Mouse (Mus musculus) small intestine, adult 2 months (tissue): ENCODE data around the gene Tpt1.

ENCODE experiments used
- CTCF ChIP-seq: fragments of 200-500 bp; IDR thresholded peaks from 2 replicates; pipeline ENCODE4 v1.5.1; 2012; ENCODE audit warnings: low read depth, mild to moderate bottlenecking, control low read depth, inconsistent platforms, low read length, moderate library complexity, mixed read lengths; ENCODE audit not compliant: insufficient replicate concordance, insufficient read length; ENCODE audit errors: extremely low read depth
- POLR2A ChIP-seq: fragments of 200-500 bp; IDR thresholded peaks from 2 replicates; pipeline ENCODE4 v1.6.1; 2012; ENCODE audit warnings: low read depth, mild to moderate bottlenecking, control low read depth, inconsistent platforms, low read length, moderate library complexity

DNA sequence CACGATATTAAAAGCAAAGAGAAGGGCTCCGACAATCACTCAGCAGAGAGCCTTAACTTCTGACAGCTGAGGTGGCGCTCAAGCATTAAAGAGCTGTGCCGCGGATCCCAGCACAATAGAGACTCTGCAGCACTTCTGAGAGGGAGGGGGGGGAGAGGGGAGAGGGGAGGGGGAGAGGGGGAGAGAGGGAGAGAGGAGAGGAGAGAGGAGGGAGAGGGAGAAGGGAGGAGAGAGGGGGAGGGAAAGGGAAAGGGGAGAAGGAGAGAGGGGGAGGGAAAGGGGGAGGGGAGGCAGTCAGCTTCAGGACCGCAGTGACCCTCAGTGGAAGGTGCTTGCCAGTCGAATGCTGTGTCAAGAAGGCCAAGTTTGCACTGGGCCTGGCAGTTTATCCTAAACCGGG lies 34.1 kb downstream of the Tpt1 start:
- TF ChIP-seq POLR2A (no peak), CTCF (no peak)
